Mouse (Mus musculus): ENCODE measurements around the gene Blzf1.

Blzf1 gene

GRCm38 (mm10) chr1:164307124-164307751, at the start of gene Blzf1:
TSS of gene Blzf1 (minus strand) at chr1:164307489.
- DNase-seq (ENCODE audit: low read depth) = peak; percentile 98

- no peak for DNase-seq (ENCODE audit: low read depth)
These were observed 46.2 kb upstream of the Blzf1 start for GRCm38 (mm10) chr1:164353443-164353842.

GRCm38 (mm10) chr1:164342161-164342560, 34.9 kb upstream of the Blzf1 start:
- DNase-seq (ENCODE audit: low read depth) = peak; percentile 45

GRCm38 (mm10) chr1:164335846-164336245, 28.6 kb upstream of the Blzf1 start:
- no peak for DNase-seq (ENCODE audit: low read depth)

- DNase-seq (ENCODE audit: low read depth) = no peak
These were observed 28.1 kb upstream of the Blzf1 start for GRCm38 (mm10) chr1:164335435-164335834.

- DNase-seq (ENCODE audit: low read depth) = no peak
These were observed 25.3 kb upstream of the Blzf1 start for GRCm38 (mm10) chr1:164332559-164332958.

- no peak for DNase-seq (ENCODE audit: low read depth)
These were observed 20.5 kb upstream of the Blzf1 start for GRCm38 (mm10) chr1:164327764-164328163.

GRCm38 (mm10) chr1:164326600-164327155, 19.4 kb upstream of the Blzf1 start:
- no peak for DNase-seq (ENCODE audit: low read depth)

GRCm38 (mm10) chr1:164324878-164325277, 17.6 kb upstream of the Blzf1 start:
- DNase-seq (ENCODE audit: low read depth) = no peak

- no peak for DNase-seq (ENCODE audit: low read depth)
These were observed 16.9 kb upstream of the Blzf1 start for GRCm38 (mm10) chr1:164324221-164324620.

GRCm38 (mm10) chr1:164322987-164323650, 15.8 kb upstream of the Blzf1 start:
- DNase-seq (ENCODE audit: low read depth) = no peak

GRCm38 (mm10) chr1:164321408-164321807, 14.1 kb upstream of the Blzf1 start:
- DNase-seq (ENCODE audit: low read depth) = no peak

- DNase-seq (ENCODE audit: low read depth) = no peak
These were observed 13.4 kb upstream of the Blzf1 start for GRCm38 (mm10) chr1:164320731-164321130.

- no peak for DNase-seq (ENCODE audit: low read depth)
These were observed 12.4 kb upstream of the Blzf1 start for GRCm38 (mm10) chr1:164319542-164320140.

GRCm38 (mm10) chr1:164318474-164318873, 11.2 kb upstream of the Blzf1 start:
- no peak for DNase-seq (ENCODE audit: low read depth)

- no peak for DNase-seq (ENCODE audit: low read depth)
These were observed 10.0 kb upstream of the Blzf1 start for GRCm38 (mm10) chr1:164317261-164317660.

GRCm38 (mm10) chr1:164316697-164317096, 9.4 kb upstream of the Blzf1 start:
- DNase-seq (ENCODE audit: low read depth) = peak; percentile 88

GRCm38 (mm10) chr1:164315266-164315665, 8.0 kb upstream of the Blzf1 start:
- DNase-seq (ENCODE audit: low read depth) = peak; percentile 64

- no peak for DNase-seq (ENCODE audit: low read depth)
These were observed 6.8 kb upstream of the Blzf1 start for GRCm38 (mm10) chr1:164314085-164314484.

- DNase-seq (ENCODE audit: low read depth) = no peak
These were observed 633 bp upstream of the Blzf1 start for GRCm38 (mm10) chr1:164307922-164308321.

GRCm38 (mm10) chr1:164303821-164304220, 3.5 kb downstream of the Blzf1 start, which contains the start of gene Nme7:
TSS of gene Nme7 (plus strand) at chr1:164304121.
- DNase-seq (ENCODE audit: low read depth) = no peak

GRCm38 (mm10) chr1:164301949-164302348, 5.3 kb downstream of the Blzf1 start:
- DNase-seq (ENCODE audit: low read depth) = no peak

- no peak for DNase-seq (ENCODE audit: low read depth)
These were observed 10.8 kb downstream of the Blzf1 start for GRCm38 (mm10) chr1:164296473-164296872.

Measured in naive thymus-derived CD4-positive, alpha-beta T cell, adult 2 months (primary cell).